Mouse (Mus musculus) intestine, embryonic 16.5 days (tissue): ENCODE results near the gene Fgfr1op2. TPM values are rescaled to one million over a fixed set of nuclear protein-coding genes. Genes with fewer than 3 reads are reported as not detected.
"Not testable (repeated sequence)": the region's sequence is repeated elsewhere in the genome, so short reads cannot be mapped to it uniquely, and the experiment has no call there.

Experiments used
- ATAC-seq: fragments of 200-750 bp; cut with Nextera tagmentation; 2 replicates; pipeline ENCODE4 v1.8.0; 2017; ENCODE audit warnings: moderate TSS enrichment, moderate library complexity
- H3K27ac ChIP-seq: fragments of 300-500 bp; sonication (generic); 2 replicates; pipeline ENCODE4 v1.5.1; 2014; ENCODE audit warnings: mild to moderate bottlenecking, low read length
- H3K27me3 ChIP-seq: fragments of 300-500 bp; sonication (generic); replicated peaks from 2 replicates; pipeline ENCODE4 v1.6.1; 2014; ENCODE audit warnings: low read length, control low read depth, mixed read lengths; ENCODE audit not compliant: control insufficient read depth, insufficient read depth
- H3K36me3 ChIP-seq: fragments of 300-500 bp; sonication (generic); 2 replicates; pipeline ENCODE4 v1.6.1; 2014; ENCODE audit warnings: low read length, control low read depth; ENCODE audit not compliant: control insufficient read depth, insufficient read depth
- H3K4me1 ChIP-seq: fragments of 300-500 bp; sonication (generic); 2 replicates; pipeline ENCODE4 v1.6.1; 2014; ENCODE audit warnings: low read length, control low read depth, mixed read lengths; ENCODE audit not compliant: control insufficient read depth, insufficient read depth
- H3K4me2 ChIP-seq: fragments of 300-500 bp; sonication (generic); 2 replicates; pipeline ENCODE4 v1.6.1; 2014; ENCODE audit warnings: low read depth, low read length, control low read depth
- H3K4me3 ChIP-seq: fragments of 300-500 bp; sonication (generic); 2 replicates; pipeline ENCODE4 v1.5.1; 2014; ENCODE audit warnings: mild to moderate bottlenecking, low read length
- H3K9ac ChIP-seq: fragments of 300-500 bp; sonication (generic); 2 replicates; pipeline ENCODE4 v1.6.1; 2014; ENCODE audit warnings: low read depth, low read length
- H3K9me3 ChIP-seq: fragments of 300-500 bp; sonication (generic); 2 replicates; pipeline ENCODE4 v1.6.1; 2016; ENCODE audit warnings: low read length, control low read depth; ENCODE audit not compliant: control insufficient read depth
- WGBS: fragments of 180-500 bp; shearing (Covaris S2); extraction: QIAGEN DNeasy Blood & Tissue Kit; methylation state at CpG from one replicate; pipeline ENCODE4 v1.1.7; 2014; 5-methylcytosine and 5-hydroxymethylcytosine counted together
- polyA plus RNA-seq: library from polyadenylated mRNA; unstranded; fragments of >200 nt; fragmentation: Nextera tagmentation; extraction: Ambion mirVana; gene quantifications from 2 replicates; pipeline ENCODE4 v1.2.1, GENCODE M21; 2015

The Fgfr1op2 gene
- polyA plus RNA-seq, 1 experiment from 2014 or later = 86.6 TPM

DNA sequence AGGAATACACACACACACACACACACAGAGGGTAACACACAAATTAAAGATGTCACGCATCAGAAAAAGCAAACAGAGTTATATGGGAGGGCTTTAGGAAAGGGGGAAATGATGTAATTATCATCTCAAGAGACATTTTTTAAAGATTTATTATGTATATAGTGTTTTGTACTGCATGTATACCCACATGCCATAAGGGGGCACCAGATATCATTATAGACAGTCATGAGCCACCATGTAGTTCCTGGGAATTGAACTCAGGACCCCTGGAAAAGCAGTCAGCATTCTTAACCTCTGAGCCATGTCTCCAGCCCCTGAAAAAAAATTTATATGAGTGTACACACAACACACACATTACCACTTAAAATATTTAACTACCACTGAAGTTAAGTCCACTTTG, 32.4 kb upstream of the Fgfr1op2 start:
- H3K9me3 ChIP-seq = no peaks in the 10 kb centered on the region
- 77% methylated on average over 1 of the region's 1 CpGs for WGBS
- H3K27me3 ChIP-seq = no peaks in the 10 kb centered on the region; the same call in 1 of the 2 replicates
- no peak overlapping the region for H3K9ac ChIP-seq
- no peak overlapping the region for H3K4me3 ChIP-seq
- H3K36me3 ChIP-seq = no peaks in the 10 kb centered on the region; the same call in 1 of the 2 replicates
- H3K4me2 ChIP-seq = no peak overlapping the region
- H3K4me1 ChIP-seq = no peaks in the 10 kb centered on the region
- H3K27ac ChIP-seq = no peak overlapping the region
- no peak for ATAC-seq

DNA sequence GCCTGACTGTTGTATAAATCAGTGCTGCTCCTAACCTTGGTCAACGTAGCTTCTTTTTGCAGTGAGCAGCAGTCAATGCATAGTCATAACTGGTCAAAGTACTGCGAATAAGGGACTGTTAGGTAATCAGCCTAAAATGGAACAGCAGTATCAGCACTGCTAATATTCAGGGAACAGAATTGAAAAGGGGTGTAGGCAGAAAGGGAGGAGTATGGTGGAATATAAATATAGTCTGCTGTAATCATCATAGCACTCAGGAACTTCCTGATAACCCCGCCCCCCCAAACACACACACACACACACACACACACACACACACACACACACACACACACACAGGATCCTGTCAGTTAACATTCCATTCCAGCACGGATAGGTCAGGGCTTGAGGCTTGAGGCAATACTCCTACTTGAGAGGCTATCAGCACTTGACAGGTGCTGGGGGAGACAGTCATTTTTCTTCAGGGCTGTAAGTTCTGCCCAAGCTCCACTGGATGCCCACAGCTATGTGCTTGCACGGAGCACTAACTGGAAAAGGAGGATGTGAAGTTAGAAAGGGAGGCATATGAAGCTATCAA, 31.6 kb upstream of the Fgfr1op2 start:
- no peaks in the 10 kb centered on the region for H3K4me1 ChIP-seq
- H3K27ac ChIP-seq = no peak overlapping the region
- no peaks in the 10 kb centered on the region; the same call in 1 of the 2 replicates for H3K36me3 ChIP-seq
- no peak overlapping the region for H3K9ac ChIP-seq
- H3K27me3 ChIP-seq = no peaks in the 10 kb centered on the region; the same call in 1 of the 2 replicates
- H3K9me3 ChIP-seq = no peaks in the 10 kb centered on the region
- WGBS = 75% methylated on average over 5 of the region's 5 CpGs
- no peak overlapping the region for H3K4me2 ChIP-seq
- H3K4me3 ChIP-seq = no peak overlapping the region
- no peak for ATAC-seq

DNA sequence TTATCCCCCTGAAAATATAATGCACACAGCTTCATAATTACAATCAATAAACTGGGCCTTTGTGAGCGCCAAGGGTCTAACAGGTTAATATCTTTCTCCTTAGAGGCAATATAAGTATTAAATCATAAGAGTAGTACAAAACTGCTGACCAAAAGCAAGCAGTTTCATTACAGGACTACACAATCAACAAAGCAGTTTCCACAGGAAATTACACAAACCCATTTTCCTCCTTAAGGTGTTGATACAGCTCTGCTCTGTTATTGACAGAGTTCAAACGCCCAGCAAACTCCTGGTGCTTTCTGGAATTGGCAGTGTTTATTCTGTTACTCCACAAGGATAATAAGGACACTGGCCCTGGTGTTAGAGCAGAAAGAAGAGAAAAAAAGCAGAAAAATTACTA, 26.6 kb upstream of the Fgfr1op2 start:
- Histone ChIP-seq H3K4me1 (no peaks in the 10 kb centered on the region), H3K27me3 (no peaks in the 10 kb centered on the region), H3K36me3 (peaks cover 8% of the 10 kb centered on the region), H3K27ac (no peak overlapping the region), H3K4me2 (no peak overlapping the region), H3K9ac (no peak overlapping the region), H3K4me3 (no peak overlapping the region), H3K9me3 (no peaks in the 10 kb centered on the region)
- no peak for ATAC-seq
- WGBS = 81% methylated on average over 2 of the region's 2 CpGs

DNA sequence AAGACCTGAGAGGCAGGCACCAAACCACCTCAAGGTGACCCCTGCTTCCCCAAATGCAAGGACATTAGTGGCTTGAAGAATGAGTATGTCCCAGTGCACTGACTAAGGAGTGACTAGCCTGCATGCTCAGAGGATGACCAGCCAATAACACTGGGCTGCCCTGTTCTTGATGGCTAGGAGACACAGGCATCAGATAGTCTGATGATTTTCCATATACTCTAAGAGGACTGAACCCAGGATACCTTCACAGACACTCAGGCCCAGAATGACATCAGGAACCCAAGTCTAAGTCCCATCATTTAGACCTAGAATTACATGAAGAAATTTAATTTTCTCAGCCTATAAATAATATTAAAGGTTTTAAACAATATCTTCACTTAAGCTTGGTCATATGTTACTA, 25.7 kb upstream of the Fgfr1op2 start:
- Histone ChIP-seq H3K9ac (no peak overlapping the region), H3K4me1 (no peaks in the 10 kb centered on the region), H3K9me3 (no peaks in the 10 kb centered on the region), H3K4me2 (no peak overlapping the region), H3K4me3 (no peak overlapping the region), H3K36me3 (peaks cover 15% of the 10 kb centered on the region), H3K27me3 (no peaks in the 10 kb centered on the region), H3K27ac (no peak overlapping the region)
- ATAC-seq = no peak

DNA sequence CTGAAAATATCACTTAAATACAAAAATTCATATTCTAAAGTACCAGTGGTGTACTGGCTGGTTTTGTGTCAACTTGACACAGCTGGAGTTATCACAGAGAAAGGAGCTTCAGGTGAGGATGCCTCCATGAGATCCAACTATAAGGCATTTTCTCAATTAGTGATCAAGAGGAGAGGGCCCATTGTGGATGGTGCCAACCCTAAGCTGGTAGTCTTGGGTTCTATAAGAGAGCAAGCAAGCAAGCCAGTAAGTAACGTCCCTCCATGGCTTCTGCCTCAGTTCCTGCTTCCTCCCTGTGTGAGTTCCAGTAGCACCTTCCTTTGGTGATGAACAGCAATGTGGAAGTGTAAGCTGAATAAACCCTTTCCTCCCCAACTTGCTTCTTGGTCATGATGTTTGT, 14.5 kb upstream of the Fgfr1op2 start:
- not testable (repeated sequence) for ATAC-seq, H3K9me3 ChIP-seq, H3K27ac ChIP-seq, H3K27me3 ChIP-seq, H3K4me2 ChIP-seq, H3K36me3 ChIP-seq, H3K9ac ChIP-seq, H3K4me3 ChIP-seq, H3K4me1 ChIP-seq
- 76% methylated on average over 1 of the region's 1 CpGs for WGBS

DNA sequence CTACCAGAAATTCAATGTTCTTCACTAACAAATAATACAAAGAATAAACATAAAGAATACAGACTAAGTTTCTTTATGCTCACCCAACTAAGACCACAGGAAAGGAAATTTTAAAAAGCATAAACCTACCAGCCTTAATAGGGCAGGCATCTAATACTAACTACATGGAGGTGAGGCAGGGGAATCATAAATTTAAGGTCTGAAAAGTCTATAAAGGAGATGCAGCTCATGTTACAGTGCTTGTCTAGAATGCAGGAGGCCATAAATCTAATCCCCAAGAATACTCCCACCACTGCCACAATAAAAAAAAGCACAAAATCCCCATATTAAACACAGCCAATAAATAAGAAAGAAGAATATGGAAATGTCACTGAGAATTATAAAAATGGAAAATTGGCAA, 4.9 kb upstream of the Fgfr1op2 start:
- H3K36me3 ChIP-seq = no peaks in the 10 kb centered on the region
- H3K4me2 ChIP-seq = no peak overlapping the region
- no peak for ATAC-seq
- no peak overlapping the region for H3K9ac ChIP-seq
- H3K4me3 ChIP-seq = no peak overlapping the region
- H3K9me3 ChIP-seq = no peaks in the 10 kb centered on the region
- H3K27ac ChIP-seq = no peak overlapping the region
- peaks cover 9% of the 10 kb centered on the region; the same call in 1 of the 2 replicates for H3K4me1 ChIP-seq
- H3K27me3 ChIP-seq = no peaks in the 10 kb centered on the region

DNA sequence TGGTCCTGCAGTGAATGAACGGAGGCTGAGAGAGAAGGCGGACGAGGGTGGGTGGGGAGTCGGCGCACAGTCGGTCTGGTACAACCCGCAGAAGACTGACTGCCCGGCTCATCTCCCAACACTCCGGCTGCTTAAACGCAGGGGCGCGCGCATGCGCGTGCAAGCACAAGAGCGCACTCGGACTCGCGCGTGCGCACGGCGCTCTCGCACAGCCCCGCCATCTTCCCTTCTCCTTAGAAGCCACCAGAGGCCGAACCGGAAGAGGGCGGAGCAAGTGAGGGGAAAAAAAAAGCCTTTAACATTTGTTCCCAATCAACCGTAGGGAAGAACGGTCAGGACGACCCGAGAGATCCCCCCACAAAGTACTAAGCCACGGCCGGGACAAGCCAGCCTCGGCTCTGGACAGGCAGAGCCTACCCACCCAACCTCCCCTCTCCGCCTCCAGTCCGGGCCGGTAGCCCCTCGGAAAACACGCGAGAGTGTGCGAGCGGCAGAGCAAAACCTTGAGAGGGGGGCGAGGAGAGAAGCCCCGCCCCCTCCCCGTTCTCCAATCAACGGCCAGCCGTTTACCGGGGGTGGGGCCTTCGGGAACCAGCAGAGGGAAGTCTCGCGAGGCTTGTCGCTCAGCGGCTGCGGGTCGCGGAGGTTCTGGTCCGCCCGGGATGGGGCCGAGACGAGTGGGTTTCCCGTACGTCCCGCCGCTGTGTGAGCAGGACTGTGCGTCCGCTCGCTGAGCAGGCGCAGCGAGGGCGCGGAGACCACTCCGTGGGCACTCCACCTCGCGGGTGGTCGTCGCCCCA, 507 bp downstream of the Fgfr1op2 start, which contains the start of gene Ints13:
TSS of gene Ints13 (minus strand) at position 526 of the 800 bp plus-strand sequence.
- peak; percentile 98 for ATAC-seq
- WGBS = under 1% methylated on average over 77 of the region's 77 CpGs
- no peaks in the 10 kb centered on the region for H3K9me3 ChIP-seq

DNA sequence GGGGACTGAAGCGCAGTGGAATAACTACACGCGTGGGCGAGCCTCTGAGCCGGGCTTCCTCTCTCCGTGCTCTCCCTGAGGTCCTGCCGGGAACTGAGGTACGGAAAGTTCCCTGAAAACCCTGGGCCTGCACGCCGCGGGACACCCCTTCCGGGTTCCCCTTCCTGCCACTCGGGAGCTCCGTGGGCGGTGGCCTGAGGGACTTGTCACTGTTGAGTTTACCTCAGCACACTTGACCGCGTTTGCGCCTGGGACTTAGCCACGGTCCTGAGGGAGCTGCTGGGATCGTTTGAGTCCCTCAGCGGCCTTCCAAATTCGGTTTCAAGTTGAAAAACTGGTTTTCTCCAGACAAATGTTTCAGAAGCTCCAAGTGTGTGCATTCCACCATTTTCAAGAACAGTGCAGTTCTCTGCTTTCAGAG, 1.1 kb downstream of the Fgfr1op2 start:
- H3K4me1 ChIP-seq = peaks cover 9% of the 10 kb centered on the region; the same call in 1 of the 2 replicates
- no peaks in the 10 kb centered on the region for H3K36me3 ChIP-seq
- under 1% methylated on average over 22 of the region's 22 CpGs for WGBS
- no peaks in the 10 kb centered on the region for H3K9me3 ChIP-seq
- peak overlapping the region; percentile 77 for H3K4me3 ChIP-seq
- peak overlapping the region; percentile 97 for H3K27ac ChIP-seq
- no peaks in the 10 kb centered on the region for H3K27me3 ChIP-seq
- peak overlapping the region; percentile 96 for H3K9ac ChIP-seq
- ATAC-seq = peak; percentile 66
- peak overlapping the region; percentile 72 for H3K4me2 ChIP-seq

More for the DNA sequence above, 507 bp downstream of the Fgfr1op2 start, which contains the start of gene Ints13:
- H3K9ac ChIP-seq = peak within 1 kb of the TSS; percentile 96
- peaks cover 9% of the 10 kb centered on the region; the same call in 1 of the 2 replicates for H3K4me1 ChIP-seq
- peak within 1 kb of the TSS; percentile 77 for H3K4me3 ChIP-seq
- H3K27ac ChIP-seq = peak within 1 kb of the TSS; percentile 97
- peak within 1 kb of the TSS; percentile 72 for H3K4me2 ChIP-seq
- no peaks in the 10 kb centered on the region for H3K27me3 ChIP-seq
- H3K36me3 ChIP-seq = no peaks in the 10 kb centered on the region

DNA sequence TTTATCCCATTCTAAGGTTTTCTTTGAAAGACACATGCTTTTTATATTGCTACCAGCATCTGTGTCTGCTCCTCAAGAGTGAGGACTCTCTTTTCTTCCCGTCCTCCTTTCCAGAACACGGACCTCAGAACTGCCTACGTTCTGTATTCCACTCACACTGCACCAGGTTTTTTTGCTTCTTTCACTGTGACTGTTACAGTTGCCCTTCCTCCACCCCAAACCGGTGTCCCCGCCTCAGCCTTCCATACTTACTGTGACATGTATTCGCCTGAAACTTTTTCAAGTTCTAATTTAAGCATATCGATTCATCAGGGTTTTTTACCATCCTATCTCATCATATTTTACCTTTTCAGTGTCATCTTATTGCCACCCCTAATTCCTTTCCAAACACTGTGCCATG, 1.6 kb downstream of the Fgfr1op2 start:
- Histone ChIP-seq H3K27ac (peak overlapping the region; percentile 97), H3K27me3 (no peaks in the 10 kb centered on the region), H3K4me3 (peak overlapping the region; percentile 77), H3K9ac (peak overlapping the region; percentile 96), H3K4me2 (peak overlapping the region; percentile 72), H3K4me1 (peaks cover 9% of the 10 kb centered on the region; the same call in 1 of the 2 replicates), H3K36me3 (no peaks in the 10 kb centered on the region), H3K9me3 (no peaks in the 10 kb centered on the region)
- 9% methylated on average over 7 of the region's 7 CpGs for WGBS
- ATAC-seq = no peak
